Comparison of ENCODE assay signal across 14 mouse cellular contexts in the genomic region with DNA sequence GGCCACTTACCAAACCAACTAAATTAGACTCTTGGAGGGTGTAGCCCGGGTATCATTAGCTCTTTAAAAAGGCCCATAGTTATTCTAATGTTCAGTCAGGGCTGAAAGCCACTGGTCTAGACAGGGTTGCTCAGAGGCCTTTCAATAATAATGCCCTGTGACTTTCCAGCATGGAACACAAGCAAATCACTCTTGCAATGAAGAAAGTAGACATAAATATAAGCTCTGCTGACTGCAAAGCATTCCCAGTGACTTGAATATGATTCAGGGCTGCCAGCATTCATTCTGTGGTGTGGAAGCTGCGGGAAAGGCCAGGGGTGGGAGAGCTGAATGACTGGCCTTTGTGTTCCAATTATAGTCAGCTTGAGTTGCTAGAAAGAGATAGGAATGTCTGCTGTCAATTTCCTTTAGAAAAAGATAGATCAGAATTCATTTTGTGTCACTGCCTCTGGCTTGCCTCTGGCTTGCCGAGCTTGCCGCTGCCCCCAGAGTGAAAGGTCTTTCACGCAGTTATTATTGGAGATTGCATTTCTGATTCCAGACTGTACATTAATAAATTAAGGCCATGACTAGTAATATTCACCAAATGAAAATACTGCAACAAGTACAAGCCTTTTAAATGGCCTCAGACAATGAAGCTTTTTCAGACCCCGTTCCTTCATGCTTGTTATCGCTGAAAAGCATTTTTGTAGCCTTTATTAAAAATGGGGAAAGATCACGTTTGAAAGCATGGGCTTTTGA. TPM values are rescaled to one million over a fixed set of nuclear protein-coding genes. Genes with fewer than 3 reads are reported as not detected.
DNase-seq lines count a peak whose midpoint lies in the region; ATAC-seq lines count a peak whose summit lies in the region.
"Had no signal": no experiment of that assay in that cellular context is flagged by ENCODE, and none has a peak within 500 bp of the region (broad histone marks: within the 10 kb centered on the region; RNA-seq: fewer than 3 reads in every experiment).

No protein-coding gene starts in this region.

- peaks cover 18% of the 10 kb centered on the region for H3K4me1 ChIP-seq in heart, embryonic 11.5 days (ENCODE audit: control insufficient read depth, insufficient read depth, low read length)
- peaks cover 22% of the 10 kb centered on the region for H3K4me1 ChIP-seq in hindbrain, embryonic 12.5 days
- H3K4me1 ChIP-seq in neural tube, embryonic 12.5 days: peaks cover 8% of the 10 kb centered on the region; the same call in 1 of the 2 replicates
- H3K4me1 ChIP-seq: limb, embryonic 10.5 days had no signal

- H3K4me2 ChIP-seq in heart, embryonic 11.5 days: no peak overlapping the region
- H3K4me2 ChIP-seq in hindbrain, embryonic 12.5 days (replicated peaks): no peak overlapping the region
- H3K4me2 ChIP-seq in neural tube, embryonic 12.5 days (replicated peaks): 0 out of 2 replicates have a peak overlapping the region, but pooled peaks have one; percentile 0
- H3K4me2 ChIP-seq: kidney, embryonic 15.5 days had no signal

- no peak for ATAC-seq in heart, embryonic 11.5 days (replicated peaks; ENCODE audit: insufficient number of reproducible peaks, low FRiP score, low TSS enrichment)
- peak; percentile 89 for ATAC-seq in hindbrain, embryonic 12.5 days (ENCODE audit: low FRiP score)
- peak; percentile 83 for ATAC-seq in neural tube, embryonic 12.5 days (ENCODE audit: low FRiP score, low read depth)

- no peak for DNase-seq in heart, adult 8-10 months (ENCODE audit: low spot score)
- DNase-seq in embryo, embryonic 9.5 days (ENCODE audit: extremely low spot score): peak; percentile 45
- no peak for DNase-seq in right cerebral cortex, postnatal 25 days
- no peak for DNase-seq in layer of hippocampus, adult 8-10 months (ENCODE audit: low spot score in 2 of 2)
- no peak for DNase-seq in left cerebral cortex, adult 18-20 months (ENCODE audit: low spot score in 2 of 2)
- DNase-seq: adrenal gland, postnatal 25 days; cerebellum, postnatal 25 days; gastrocnemius, postnatal 36 days had no signal

- no peaks in the 10 kb centered on the region for H3K36me3 ChIP-seq in heart, embryonic 11.5 days (ENCODE audit: control insufficient read depth, insufficient read depth, low read length)
- no peaks in the 10 kb centered on the region for H3K36me3 ChIP-seq in hindbrain, embryonic 12.5 days
- H3K36me3 ChIP-seq in neural tube, embryonic 12.5 days: no peaks in the 10 kb centered on the region
- H3K36me3 ChIP-seq: kidney, embryonic 15.5 days; limb, embryonic 10.5 days had no signal

- no peaks in the 10 kb centered on the region for H3K9me3 ChIP-seq in heart, embryonic 11.5 days (replicated peaks; ENCODE audit: control insufficient read depth, low read length)
- no peaks in the 10 kb centered on the region for H3K9me3 ChIP-seq in hindbrain, embryonic 12.5 days (replicated peaks)
- H3K9me3 ChIP-seq in neural tube, embryonic 12.5 days: no peaks in the 10 kb centered on the region
- H3K9me3 ChIP-seq: kidney, embryonic 15.5 days; limb, embryonic 10.5 days had no signal

- WGBS in heart, embryonic 11.5 days (ENCODE audit: insufficient replicate concordance): 58% methylated on average over 8 of the region's 8 CpGs
- WGBS in hindbrain, embryonic 12.5 days: 23% methylated on average over 8 of the region's 8 CpGs
- 17% methylated on average over 8 of the region's 8 CpGs for WGBS in neural tube, embryonic 12.5 days

- no peak overlapping the region for H3K4me3 ChIP-seq in heart, embryonic 11.5 days (ENCODE audit: low read depth, low read length)
- H3K4me3 ChIP-seq in hindbrain, embryonic 12.5 days: no peak overlapping the region
- no peak overlapping the region for H3K4me3 ChIP-seq in neural tube, embryonic 12.5 days
- H3K4me3 ChIP-seq: kidney, embryonic 15.5 days; limb, embryonic 10.5 days had no signal

- H3K9ac ChIP-seq in heart, embryonic 11.5 days (ENCODE audit: low read depth, low read length): no peak overlapping the region
- H3K9ac ChIP-seq in hindbrain, embryonic 12.5 days: no peak overlapping the region
- H3K9ac ChIP-seq in neural tube, embryonic 12.5 days: no peak overlapping the region
- H3K9ac ChIP-seq: kidney, embryonic 15.5 days had no signal

- H3K27me3 ChIP-seq in heart, embryonic 11.5 days (ENCODE audit: control insufficient read depth, insufficient read depth, low read length): no peaks in the 10 kb centered on the region
- no peaks in the 10 kb centered on the region for H3K27me3 ChIP-seq in hindbrain, embryonic 12.5 days
- H3K27me3 ChIP-seq in neural tube, embryonic 12.5 days (replicated peaks): no peaks in the 10 kb centered on the region
- H3K27me3 ChIP-seq: kidney, embryonic 15.5 days had no signal

- peak overlapping the region; percentile 18; the same call in 1 of the 2 replicates for H3K27ac ChIP-seq in heart, embryonic 11.5 days (ENCODE audit: low read depth, low read length)
- peak overlapping the region; percentile 69 for H3K27ac ChIP-seq in hindbrain, embryonic 12.5 days
- H3K27ac ChIP-seq in neural tube, embryonic 12.5 days: no peak overlapping the region
- H3K27ac ChIP-seq: kidney, embryonic 15.5 days; limb, embryonic 10.5 days; stomach, postnatal 0 days had no signal

RNA-seq across cellular contexts. Expression of a gene that starts 35.6 kb away (rescaled TPM):
- polyA plus RNA-seq in heart, embryonic 11.5 days (2014; fragmentation: Nextera tagmentation; extraction: Ambion mirVana): 0.09 TPM in 1 of 2 replicates, not detected in the other
- total RNA-seq in heart, adult 8-10 months (2022): 1 to 10 TPM in 3 of 4 experiments, under 1 TPM in 1; 0.95 to 2.5 (median 1.5) TPM
- not detected in 2 replicates for polyA plus RNA-seq in hindbrain, embryonic 12.5 days (2016; fragmentation: Nextera tagmentation; extraction: Ambion mirVana)
- not detected in 2 replicates for polyA plus RNA-seq in neural tube, embryonic 12.5 days (2016; fragmentation: Nextera tagmentation; extraction: Ambion mirVana)
- total RNA-seq in layer of hippocampus, adult 8-10 months (2022): not detected
- total RNA-seq in left cerebral cortex, adult 18-20 months (2021): not detected
- polyA plus RNA-seq: kidney, embryonic 15.5 days; limb, embryonic 10.5 days; stomach, postnatal 0 days had no signal
